Mouse (Mus musculus) liver, embryonic 11.5 days (tissue): ENCODE measurements around the gene Strn3. TPM values are rescaled to one million over a fixed set of nuclear protein-coding genes. Genes with fewer than 3 reads are reported as not detected.
"Not testable (repeated sequence)": the region's sequence is repeated elsewhere in the genome, so short reads cannot be mapped to it uniquely, and the experiment has no call there.

Experiments used
- ATAC-seq: fragments of 200-750 bp; cut with Nextera tagmentation; replicated peaks from 2 replicates; pipeline ENCODE4 v1.8.0; 2017; ENCODE audit warnings: moderate number of reproducible peaks, mild to moderate bottlenecking, moderate TSS enrichment, moderate library complexity; ENCODE audit not compliant: low FRiP score
- DNase-seq: peaks from one replicate; pipeline ENCODE4 v3.0.0-alpha.2; 2017; ENCODE audit warnings: low spot score
- H3K27ac ChIP-seq: fragments of 300-500 bp; sonication (generic); 2 replicates; pipeline ENCODE4 v1.5.1; 2014; ENCODE audit warnings: mild to moderate bottlenecking, low read depth, low read length, control low read depth
- H3K27me3 ChIP-seq: fragments of 300-500 bp; sonication (generic); replicated peaks from 2 replicates; pipeline ENCODE4 v1.6.1; 2014; ENCODE audit warnings: low read length, mixed read lengths; ENCODE audit not compliant: control insufficient read depth, insufficient read depth
- H3K36me3 ChIP-seq: fragments of 300-500 bp; sonication (generic); 2 replicates; pipeline ENCODE4 v1.6.1; 2014; ENCODE audit warnings: mild to moderate bottlenecking, low read length, moderate library complexity, mixed read lengths; ENCODE audit not compliant: control insufficient read depth, insufficient read depth
- H3K4me1 ChIP-seq: fragments of 300-500 bp; sonication (generic); replicated peaks from 2 replicates; pipeline ENCODE4 v1.6.1; 2014; ENCODE audit warnings: low read length, mixed read lengths; ENCODE audit not compliant: control insufficient read depth, insufficient read depth
- H3K4me2 ChIP-seq: fragments of 300-500 bp; sonication (generic); 2 replicates; pipeline ENCODE4 v1.6.1; 2014; ENCODE audit warnings: mild to moderate bottlenecking, control low read depth, moderate library complexity
- H3K4me3 ChIP-seq: fragments of 300-500 bp; sonication (generic); 2 replicates; pipeline ENCODE4 v1.5.1; 2014; ENCODE audit warnings: low read depth, low read length, control low read depth
- H3K9ac ChIP-seq: fragments of 300-500 bp; sonication (generic); 2 replicates; pipeline ENCODE4 v1.6.1; 2014; ENCODE audit warnings: low read depth, low read length, control low read depth
- H3K9me3 ChIP-seq: fragments of 300-500 bp; sonication (generic); 2 replicates; pipeline ENCODE4 v1.6.1; 2016; ENCODE audit warnings: low read length, inconsistent platforms, mixed read lengths; ENCODE audit not compliant: control insufficient read depth
- WGBS: fragments of 180-500 bp; shearing (Covaris S2); extraction: QIAGEN DNeasy Blood & Tissue Kit; methylation state at CpG from one replicate; pipeline ENCODE4 v1.1.7; 2014; 5-methylcytosine and 5-hydroxymethylcytosine counted together
- polyA plus RNA-seq: library from polyadenylated mRNA; unstranded; fragments of >200 nt; fragmentation: Nextera tagmentation; extraction: Ambion mirVana; gene quantifications from 2 replicates; pipeline ENCODE4 v1.2.1, GENCODE M21; 2014

Gene Strn3
- polyA plus RNA-seq, 1 experiment from 2014 or later = 30.3 TPM

DNA sequence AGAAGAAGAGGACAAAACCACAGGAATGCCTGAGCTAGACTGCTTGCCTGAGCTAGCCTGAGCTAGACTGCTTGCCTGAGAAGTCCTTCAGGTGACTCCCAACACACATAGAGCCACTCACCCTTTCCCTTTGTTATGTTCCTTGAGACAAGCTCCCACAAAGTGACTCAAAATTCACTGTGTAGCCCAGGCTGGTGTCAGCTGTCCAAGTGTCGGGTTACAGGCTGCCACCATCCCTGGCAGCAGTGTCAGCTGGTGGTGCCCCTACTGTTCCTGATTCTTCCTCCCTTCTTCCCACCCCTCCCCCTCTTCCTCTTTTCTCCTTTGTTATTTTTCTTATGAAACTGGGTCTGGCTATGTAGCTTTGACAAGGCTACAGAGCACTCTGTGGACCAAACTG is 12.2 kb upstream of the Strn3 start:
- H3K4me2 ChIP-seq = no peak overlapping the region
- no peak overlapping the region for H3K4me3 ChIP-seq
- H3K9ac ChIP-seq = no peak overlapping the region
- DNase-seq (no peak), ATAC-seq (no peak)
- H3K27ac ChIP-seq = no peak overlapping the region
- peaks cover 3% of the 10 kb centered on the region; the same call in 1 of the 2 replicates for H3K9me3 ChIP-seq
- no peaks in the 10 kb centered on the region for H3K36me3 ChIP-seq
- peaks cover 9% of the 10 kb centered on the region for H3K4me1 ChIP-seq
- no peaks in the 10 kb centered on the region for H3K27me3 ChIP-seq
- 60% methylated on average over 1 of the region's 1 CpGs for WGBS

DNA sequence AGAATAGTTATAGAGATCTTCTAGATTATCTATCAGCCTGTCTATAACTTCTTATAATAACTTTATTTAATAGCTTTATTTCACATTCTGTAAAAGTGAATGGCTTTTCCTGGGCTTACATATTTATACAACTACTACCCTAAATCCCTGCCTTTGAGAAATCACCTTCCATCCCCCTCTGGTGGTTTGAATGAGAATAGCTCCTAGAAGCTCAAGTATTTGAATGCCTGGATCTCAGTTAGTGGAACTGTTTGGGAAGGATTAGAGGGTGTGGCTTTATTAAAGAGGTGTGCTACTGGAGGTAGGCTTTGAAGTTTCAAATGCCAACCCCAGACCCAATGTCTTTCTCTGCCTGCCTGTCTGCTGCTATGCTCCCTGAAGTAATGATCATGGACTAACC is 10.0 kb upstream of the Strn3 start:
- Histone ChIP-seq H3K4me3 (no peak overlapping the region), H3K9me3 (peaks cover 3% of the 10 kb centered on the region; the same call in 1 of the 2 replicates), H3K9ac (no peak overlapping the region), H3K36me3 (no peaks in the 10 kb centered on the region), H3K27ac (no peak overlapping the region), H3K4me1 (peaks cover 9% of the 10 kb centered on the region), H3K27me3 (no peaks in the 10 kb centered on the region), H3K4me2 (no peak overlapping the region)
- DNase-seq (no peak), ATAC-seq (no peak)

DNA sequence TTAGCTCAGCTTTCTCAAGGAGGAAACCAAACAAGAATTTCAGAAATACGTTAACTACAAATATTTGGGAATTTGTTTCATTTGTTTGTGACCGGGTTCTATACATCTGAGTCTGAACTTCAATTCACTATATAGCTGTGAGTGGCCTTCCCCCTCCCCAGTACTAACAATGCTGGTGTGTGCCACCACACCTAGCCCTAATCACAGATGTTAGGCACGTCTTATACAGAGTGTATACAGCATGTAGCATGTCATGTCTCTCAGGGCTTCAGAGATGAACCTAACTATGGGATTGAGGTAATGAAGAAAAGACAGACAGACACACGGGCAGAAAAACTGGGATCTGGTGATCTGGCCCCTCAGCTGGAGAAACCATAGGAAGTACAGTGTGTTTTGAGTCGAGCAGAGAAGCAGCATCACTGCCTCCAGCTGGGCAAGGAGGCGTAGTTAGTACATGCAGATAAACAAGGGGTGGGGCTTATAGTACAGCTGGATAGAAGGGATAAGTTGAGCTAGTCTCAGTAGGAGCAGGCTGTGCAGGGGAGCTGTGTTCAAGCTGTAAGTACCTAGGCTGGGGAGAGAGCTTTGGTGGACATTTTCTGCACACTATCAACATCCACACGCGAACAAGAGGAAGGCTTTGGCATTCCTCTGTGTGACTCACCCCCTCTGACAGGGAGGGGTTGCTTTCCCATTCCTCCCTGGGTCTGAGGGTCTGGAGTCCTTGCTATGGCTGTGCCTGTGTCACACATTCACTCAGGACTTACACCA is 8.1 kb upstream of the Strn3 start:
- 38% methylated on average over 8 of the region's 8 CpGs for WGBS
- H3K27ac ChIP-seq = peak overlapping the region; percentile 78; the same call in 1 of the 2 replicates
- H3K36me3 ChIP-seq = no peaks in the 10 kb centered on the region
- H3K4me3 ChIP-seq = no peak overlapping the region
- peaks cover 14% of the 10 kb centered on the region for H3K4me1 ChIP-seq
- H3K4me2 ChIP-seq = peak overlapping the region; percentile 37
- no peak for DNase-seq
- ATAC-seq = peak; percentile 99
- peaks cover 3% of the 10 kb centered on the region; the same call in 1 of the 2 replicates for H3K9me3 ChIP-seq
- no peaks in the 10 kb centered on the region for H3K27me3 ChIP-seq
- H3K9ac ChIP-seq = no peak overlapping the region

DNA sequence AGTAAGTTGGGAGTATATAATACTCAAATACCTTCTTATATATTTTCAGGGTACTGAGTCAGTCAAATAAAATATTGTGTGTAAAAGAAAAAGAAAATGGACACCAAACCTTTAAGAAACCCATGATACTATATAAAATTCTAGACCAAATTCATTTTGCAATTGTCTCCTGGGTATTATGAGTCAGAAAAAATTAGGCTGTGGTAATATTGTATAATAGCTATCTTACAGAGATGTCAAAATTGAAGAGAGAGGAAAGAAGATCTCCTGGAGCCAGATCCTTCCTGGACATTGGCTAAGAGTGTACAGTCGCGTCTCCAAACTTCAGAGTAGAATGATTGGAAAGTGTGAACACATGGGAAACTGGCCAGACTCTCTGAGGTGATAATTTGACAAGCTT is 4.5 kb upstream of the Strn3 start:
- no peak for ATAC-seq
- H3K4me1 ChIP-seq = peaks cover 22% of the 10 kb centered on the region
- H3K36me3 ChIP-seq = no peaks in the 10 kb centered on the region
- no peak overlapping the region for H3K27ac ChIP-seq
- H3K4me2 ChIP-seq = no peak overlapping the region
- no peak overlapping the region for H3K9ac ChIP-seq
- H3K4me3 ChIP-seq = no peak overlapping the region
- 88% methylated on average over 2 of the region's 2 CpGs for WGBS
- H3K9me3 ChIP-seq = no peaks in the 10 kb centered on the region
- no peak for DNase-seq
- no peaks in the 10 kb centered on the region for H3K27me3 ChIP-seq

DNA sequence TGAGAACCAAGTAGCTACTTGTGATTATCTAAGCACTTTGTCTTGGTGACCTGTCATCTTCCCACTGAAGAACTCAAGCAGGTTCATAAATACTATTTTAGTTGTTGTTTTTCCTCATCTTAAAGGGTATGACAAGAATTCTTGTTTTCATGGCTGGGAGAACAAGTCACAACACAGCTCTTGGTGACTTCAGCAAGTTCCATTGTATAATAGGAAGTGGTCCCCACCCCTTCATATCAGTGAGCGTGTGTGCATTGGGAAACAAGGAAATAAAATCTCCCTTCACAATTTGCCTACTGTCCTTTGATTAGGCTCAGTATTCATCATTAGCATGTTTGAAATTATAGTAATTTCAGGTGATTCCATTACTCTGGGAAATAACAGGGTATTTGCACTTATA is 3.3 kb upstream of the Strn3 start:
- Histone ChIP-seq H3K36me3 (no peaks in the 10 kb centered on the region), H3K4me1 (peaks cover 19% of the 10 kb centered on the region), H3K9me3 (no peaks in the 10 kb centered on the region), H3K4me3 (no peak overlapping the region), H3K27me3 (no peaks in the 10 kb centered on the region), H3K27ac (no peak overlapping the region), H3K4me2 (no peak overlapping the region), H3K9ac (no peak overlapping the region)
- WGBS = 59% methylated on average over 1 of the region's 1 CpGs
- ATAC-seq = no peak
- DNase-seq = no peak

DNA sequence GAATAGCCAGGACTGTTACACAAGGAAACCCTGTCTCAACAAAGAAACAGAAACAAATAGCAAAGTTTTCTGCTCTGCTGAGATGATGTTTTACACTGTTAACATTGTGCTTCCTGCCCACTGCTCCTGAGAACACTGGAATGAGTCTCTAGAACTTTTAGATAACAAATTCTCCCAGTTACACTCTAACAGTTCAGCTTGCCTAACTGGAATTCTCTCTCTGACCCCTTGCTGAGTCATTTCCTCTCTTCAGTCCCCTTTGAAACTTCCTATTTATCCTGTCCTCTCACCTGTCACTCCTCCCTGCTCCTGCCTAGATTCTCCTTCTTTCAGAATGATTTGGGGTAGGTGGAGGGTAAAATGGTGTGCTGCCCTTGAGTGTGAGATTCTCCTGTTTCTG is 2.4 kb upstream of the Strn3 start:
- ATAC-seq = no peak
- H3K9ac ChIP-seq = no peak overlapping the region; the same call in 1 of the 2 replicates
- H3K27ac ChIP-seq = peak overlapping the region; percentile 29; the same call in 1 of the 2 replicates
- no peak overlapping the region for H3K4me3 ChIP-seq
- H3K36me3 ChIP-seq = no peaks in the 10 kb centered on the region
- no peaks in the 10 kb centered on the region for H3K27me3 ChIP-seq
- peaks cover 17% of the 10 kb centered on the region for H3K4me1 ChIP-seq
- no peaks in the 10 kb centered on the region for H3K9me3 ChIP-seq
- H3K4me2 ChIP-seq = no peak overlapping the region
- DNase-seq = no peak

DNA sequence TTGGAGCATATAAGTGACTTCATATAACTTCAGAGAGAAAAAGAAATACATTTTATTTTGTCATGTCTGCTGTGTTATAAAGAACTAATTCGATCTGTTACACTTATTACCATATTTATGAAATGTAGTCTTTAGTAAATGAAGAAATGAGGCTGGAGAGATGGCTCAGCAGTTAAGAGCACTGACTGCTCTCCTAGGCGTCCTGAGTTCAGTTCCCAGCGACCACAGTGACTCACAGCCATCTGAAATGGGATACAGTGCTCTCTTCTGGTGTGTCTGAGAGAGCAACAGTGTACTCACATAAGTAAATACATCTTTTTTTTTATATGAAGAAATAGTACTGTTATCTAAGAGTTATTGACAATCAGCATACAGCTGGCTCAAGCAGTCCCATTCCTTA is 1.7 kb upstream of the Strn3 start:
- H3K9ac ChIP-seq = no peak overlapping the region
- WGBS = 66% methylated on average over 3 of the region's 3 CpGs
- peaks cover 19% of the 10 kb centered on the region for H3K4me1 ChIP-seq

DNA sequence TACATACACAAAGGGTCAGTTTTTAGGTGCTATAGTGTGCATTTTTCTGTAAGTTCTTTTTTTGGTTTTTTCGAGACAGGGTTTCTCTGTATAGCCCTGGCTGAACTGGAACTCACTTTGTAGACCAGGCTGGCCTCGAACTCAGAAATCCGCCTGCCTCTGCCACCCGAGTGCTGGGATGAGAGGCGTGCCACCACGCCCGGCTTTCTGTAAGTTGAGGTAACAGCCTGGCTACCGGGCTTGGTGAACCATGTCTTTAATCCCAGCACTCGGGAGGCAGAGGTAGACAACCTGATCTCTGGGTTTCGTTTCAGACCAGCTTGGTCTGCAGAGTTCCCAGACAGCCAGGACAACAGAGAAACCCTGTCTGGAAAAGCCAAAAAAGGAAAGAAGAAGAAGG is 1.2 kb upstream of the Strn3 start:
- ATAC-seq, DNase-seq, H3K27me3 ChIP-seq, H3K36me3 ChIP-seq, H3K9me3 ChIP-seq, H3K9ac ChIP-seq, H3K27ac ChIP-seq: not testable (repeated sequence)
- Histone ChIP-seq H3K4me2 (peak overlapping the region; percentile 60), H3K4me1 (peaks cover 19% of the 10 kb centered on the region), H3K4me3 (peak overlapping the region; percentile 98; the same call in 1 of the 2 replicates)
- WGBS = 68% methylated on average over 10 of the region's 10 CpGs

More for the DNA sequence above, 1.7 kb upstream of the Strn3 start:
- no peaks in the 10 kb centered on the region for H3K9me3 ChIP-seq
- no peak overlapping the region; the same call in 1 of the 2 replicates for H3K27ac ChIP-seq
- DNase-seq (no peak), ATAC-seq (no peak)
- no peak overlapping the region for H3K4me3 ChIP-seq
- H3K27me3 ChIP-seq = no peaks in the 10 kb centered on the region
- H3K36me3 ChIP-seq = no peaks in the 10 kb centered on the region
- H3K4me2 ChIP-seq = no peak overlapping the region
